Mouse (Mus musculus) kidney, adult 9 months (tissue): Measurements from ENCODE around the gene Espn.
A peak's percentile ranks its signal among the peaks of the same experiment; 100 is the strongest.

Experiments
- DNase-seq: peaks from one replicate; pipeline ENCODE4 v3.0.0; 2022

Gene Espn

GRCm38 (mm10) chr4:152120311-152121182 is 31.6 kb downstream of the Espn start:
- DNase-seq = no peak

GRCm38 (mm10) chr4:152119396-152120292 is 32.5 kb downstream of the Espn start:
- DNase-seq = peak; percentile 57

- DNase-seq = no peak
These were observed 34.6 kb downstream of the Espn start for GRCm38 (mm10) chr4:152117538-152117937.

GRCm38 (mm10) chr4:152115921-152116612 is 36.1 kb downstream of the Espn start, which contains the start of gene Tnfrsf25:
Tnfrsf25 (plus strand) TSS chr4:152115934.
- DNase-seq = no peak

- no peak for DNase-seq
These were observed 38.1 kb downstream of the Espn start for GRCm38 (mm10) chr4:152114080-152114479.

GRCm38 (mm10) chr4:152112329-152112728 is 39.8 kb downstream of the Espn start:
- DNase-seq = no peak

GRCm38 (mm10) chr4:152110689-152111088 is 41.5 kb downstream of the Espn start:
- no peak for DNase-seq

- DNase-seq = no peak
These were observed 42.7 kb downstream of the Espn start for GRCm38 (mm10) chr4:152109509-152109908.

- peak; percentile 61 for DNase-seq
These were observed 43.5 kb downstream of the Espn start for GRCm38 (mm10) chr4:152108673-152109072.

GRCm38 (mm10) chr4:152107971-152108509 is 44.1 kb downstream of the Espn start:
- DNase-seq = peak; percentile 94

- peak; percentile 95 for DNase-seq
These were observed 44.7 kb downstream of the Espn start for GRCm38 (mm10) chr4:152107493-152107892.

- peak; percentile 50 for DNase-seq
These were observed 45.4 kb downstream of the Espn start for GRCm38 (mm10) chr4:152106746-152107145.

- peak; percentile 87 for DNase-seq
These were observed 49.1 kb downstream of the Espn start for GRCm38 (mm10) chr4:152103025-152103424.

- no peak for DNase-seq
These were observed 50.2 kb downstream of the Espn start for GRCm38 (mm10) chr4:152101921-152102320.

- no peak for DNase-seq
These were observed 51.0 kb downstream of the Espn start for GRCm38 (mm10) chr4:152101081-152101653.

- DNase-seq = no peak
These were observed 51.6 kb downstream of the Espn start for GRCm38 (mm10) chr4:152100541-152100940.

GRCm38 (mm10) chr4:152097911-152098799 is 54.0 kb downstream of the Espn start:
- peak; percentile 47 for DNase-seq

- no peak for DNase-seq
These were observed 55.2 kb downstream of the Espn start for GRCm38 (mm10) chr4:152096927-152097326.

- DNase-seq = peak; percentile 84
These were observed 55.9 kb downstream of the Espn start for GRCm38 (mm10) chr4:152095937-152096910.

- no peak for DNase-seq
These were observed 57.9 kb downstream of the Espn start for GRCm38 (mm10) chr4:152094233-152094632.
